Mouse (Mus musculus): ENCODE results near the gene Psd. TPM values are rescaled to one million over a fixed set of nuclear protein-coding genes. Genes with fewer than 3 reads are reported as not detected.

Psd gene
- total RNA-seq, 2 experiments from 2014 or later: 701 to 730 TPM

DNA sequence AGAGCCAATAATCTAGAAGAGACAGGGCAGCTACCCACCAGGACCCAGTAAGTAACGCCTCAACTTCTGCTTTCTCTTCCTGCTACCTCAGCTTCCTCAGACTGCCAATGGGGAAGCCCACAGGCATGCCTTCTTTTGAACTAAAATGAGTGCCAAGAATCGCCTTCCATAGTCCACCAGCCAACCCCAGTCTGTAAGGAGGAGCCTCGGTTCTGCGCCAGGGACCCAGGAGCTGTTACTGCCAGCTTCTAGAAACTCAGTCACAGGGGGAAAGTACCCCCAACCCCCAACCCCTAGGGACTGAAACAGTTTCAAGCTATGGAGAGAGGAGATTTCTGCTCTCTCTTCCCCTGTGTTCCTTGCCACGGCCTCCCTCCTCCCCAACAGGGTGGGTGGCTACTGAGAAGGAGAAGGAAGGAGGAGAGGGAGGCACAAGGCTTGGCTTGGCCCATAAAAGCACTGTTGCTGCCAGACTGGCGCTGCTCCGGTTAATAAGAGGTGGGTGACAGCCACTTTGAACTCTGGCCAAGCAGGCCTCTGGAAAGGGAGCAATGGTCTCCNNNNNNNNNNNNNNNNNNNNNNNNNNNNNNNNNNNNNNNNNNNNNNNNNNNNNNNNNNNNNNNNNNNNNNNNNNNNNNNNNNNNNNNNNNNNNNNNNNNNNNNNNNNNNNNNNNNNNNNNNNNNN is 12.5 kb upstream of the Psd start:
- peak in 1 of 2 experiments; percentile 73 for DNase-seq (ENCODE audit: low spot score in 2 of 2)

DNA sequence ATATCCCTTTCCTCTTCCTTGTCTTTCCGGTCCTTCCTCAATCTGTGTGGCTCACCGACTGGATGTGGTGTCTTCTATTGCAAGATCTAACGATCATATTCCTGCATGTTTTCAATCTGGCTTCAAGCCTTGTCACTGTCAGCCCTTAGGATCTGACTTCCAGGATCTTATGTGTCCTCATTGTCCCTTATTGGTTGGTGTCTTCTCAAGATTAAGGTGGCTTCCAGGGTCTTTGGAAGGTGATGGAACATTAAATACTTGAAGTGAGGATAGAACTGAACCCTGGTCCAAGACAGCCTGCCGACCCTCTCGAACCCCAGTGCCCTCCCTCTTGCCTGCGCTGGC is 12.0 kb upstream of the Psd start:
- DNase-seq (ENCODE audit: low spot score in 2 of 2): no peak

DNA sequence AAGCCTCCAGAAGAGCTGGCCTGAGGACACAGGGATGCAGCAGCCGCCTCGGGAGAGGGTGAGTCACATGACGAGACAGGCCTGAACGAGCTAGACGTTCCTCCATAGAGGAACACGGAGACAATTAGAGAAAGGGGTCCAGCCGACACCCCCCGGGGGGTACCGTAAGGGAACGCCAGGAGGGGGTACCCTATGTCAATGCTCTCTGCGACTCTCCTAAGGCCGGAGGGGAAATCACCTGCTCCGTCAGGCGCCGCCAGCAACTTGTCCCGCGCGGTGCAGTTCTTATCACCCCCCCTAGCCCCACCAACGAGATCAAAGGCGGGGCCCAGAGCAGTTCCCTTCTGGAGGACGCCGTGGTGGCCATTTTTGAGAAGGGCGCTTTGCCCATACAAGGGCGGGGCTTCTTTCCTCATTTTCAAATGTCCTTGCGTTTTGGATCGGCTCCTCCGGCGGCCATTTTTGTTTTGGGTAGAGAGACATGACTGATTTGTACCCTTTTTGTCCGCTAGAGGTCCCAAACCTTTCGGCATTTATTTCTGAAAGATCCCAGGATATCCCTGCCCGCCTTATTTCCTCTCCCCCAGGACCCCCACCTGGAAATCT is 11.5 kb upstream of the Psd start, which contains the start of gene Cuedc2:
Gene Cuedc2 (minus strand): TSS at position 372 of the 606 bp plus-strand sequence.
- DNase-seq (ENCODE audit: low spot score in 2 of 2): peak; percentile 99

DNA sequence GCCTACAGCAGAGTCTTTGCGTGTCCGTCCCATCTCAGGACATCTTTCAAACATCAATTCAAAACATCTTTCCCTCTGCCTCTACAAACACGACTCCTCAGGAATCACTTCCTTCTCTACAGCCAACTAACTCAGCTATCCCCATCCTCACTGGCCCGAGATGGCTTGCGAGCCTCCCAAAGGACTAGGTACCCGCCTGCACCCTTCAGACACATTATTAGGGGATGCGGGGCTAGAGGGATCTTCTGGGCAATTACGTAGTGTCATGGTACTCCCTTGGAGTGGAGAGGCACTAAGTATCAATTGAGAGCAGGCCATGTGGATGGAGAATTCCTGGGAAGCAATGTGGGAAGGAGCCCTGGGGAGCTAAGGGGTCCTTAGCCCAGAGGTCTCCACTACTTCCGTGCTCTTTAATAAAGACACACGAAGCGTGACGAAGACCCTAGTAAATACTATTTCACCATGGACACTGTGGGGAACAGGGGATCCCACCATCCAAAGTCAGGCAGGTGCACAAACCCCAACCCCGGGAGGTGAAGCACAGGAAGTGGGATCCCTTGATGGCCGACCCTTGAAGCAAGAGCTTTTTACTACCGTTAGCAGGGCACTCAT is 10.9 kb upstream of the Psd start:
- no peak for DNase-seq (ENCODE audit: low spot score in 2 of 2)

DNA sequence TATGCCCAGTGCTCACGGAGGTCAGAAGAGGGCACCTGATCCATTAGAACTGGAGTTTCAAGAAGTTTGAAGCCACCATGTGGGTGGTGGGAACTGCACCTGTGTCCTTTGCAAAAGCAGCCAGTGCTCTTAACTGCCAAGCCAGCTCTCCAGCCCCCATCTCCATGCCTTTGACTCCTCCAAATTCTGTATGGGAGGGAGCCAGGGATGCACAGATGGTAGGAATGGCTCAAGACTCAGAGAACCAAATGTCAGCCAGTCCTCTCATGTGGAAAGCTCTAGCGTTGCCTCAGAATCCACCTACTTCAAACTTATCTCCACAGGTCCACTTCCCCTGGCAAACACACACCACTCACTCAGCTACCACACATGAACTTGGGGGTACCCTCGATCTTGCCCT is 7.0 kb upstream of the Psd start:
- DNase-seq (ENCODE audit: low spot score in 2 of 2): no peak

DNA sequence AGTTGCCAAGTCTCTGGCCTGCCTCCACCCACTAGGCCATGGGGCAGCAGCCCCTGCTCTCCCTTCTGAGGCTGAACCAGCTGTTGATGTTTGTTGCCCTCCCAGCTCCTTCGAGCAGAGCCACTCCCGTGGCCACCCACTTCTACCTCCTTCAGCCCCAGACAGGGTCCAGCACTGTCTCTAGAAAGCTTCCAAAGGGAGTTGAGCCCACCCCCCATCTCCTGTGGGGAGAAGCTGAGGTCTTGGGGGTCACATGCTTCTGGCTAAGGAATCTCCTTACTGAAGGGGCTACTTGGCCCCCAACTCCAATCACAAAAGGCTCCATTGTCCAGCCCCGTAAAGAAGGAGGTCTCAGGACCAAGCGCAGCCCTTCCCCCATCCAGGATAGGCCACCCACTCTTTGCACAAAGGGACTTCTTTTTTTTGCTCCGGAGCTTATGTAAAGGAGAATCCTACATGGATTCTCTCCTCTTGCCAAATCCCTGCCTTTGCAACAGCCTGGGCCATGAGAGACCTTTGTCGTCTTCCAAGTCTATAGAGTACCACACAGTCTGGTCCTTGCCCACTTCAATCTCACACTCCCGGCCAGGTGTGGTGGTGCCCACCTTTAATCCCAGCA is 5.9 kb upstream of the Psd start:
- no peak for DNase-seq (ENCODE audit: low spot score in 2 of 2)

DNA sequence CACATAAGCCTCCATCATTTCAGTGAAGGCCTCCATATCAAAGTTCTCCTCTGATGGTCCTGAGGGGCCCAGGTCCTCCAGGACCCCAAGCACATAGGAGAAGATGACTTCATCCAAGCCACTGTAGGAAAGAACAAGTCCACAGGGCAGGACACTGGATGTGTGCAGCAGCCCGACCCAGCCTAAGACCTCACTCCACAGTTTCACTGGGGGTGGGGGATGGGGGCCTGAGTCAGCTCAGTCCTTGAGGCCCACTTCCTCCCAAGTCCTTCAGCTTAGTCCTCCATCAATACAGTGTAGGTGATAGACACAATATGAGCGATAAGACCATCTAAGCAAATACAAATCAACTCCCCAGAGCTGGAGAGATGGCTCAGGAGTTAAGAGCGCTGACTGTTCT is 5.0 kb upstream of the Psd start:
- no peak for DNase-seq (ENCODE audit: low spot score in 2 of 2)

DNA sequence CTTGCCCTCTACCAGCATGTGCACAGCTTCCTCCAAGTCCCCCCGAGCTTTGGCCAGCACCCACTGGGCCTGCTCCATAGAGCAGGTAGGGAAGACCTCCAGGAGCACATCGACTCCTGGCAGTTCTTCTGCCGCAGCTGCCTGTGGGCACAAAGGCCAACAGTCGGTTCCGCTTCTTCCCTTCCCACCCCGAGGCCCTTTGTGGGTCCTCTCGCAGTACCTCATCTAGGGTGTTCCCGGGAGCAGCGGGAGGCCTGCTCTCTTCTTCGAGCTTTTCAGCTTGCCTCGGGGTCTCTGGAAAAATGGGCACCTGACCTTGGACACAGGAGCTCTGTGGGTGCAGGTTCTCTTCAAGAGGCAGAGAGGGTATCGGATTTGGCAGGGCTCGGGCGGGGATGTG is 4.4 kb upstream of the Psd start:
- DNase-seq (ENCODE audit: low spot score in 2 of 2): no peak

DNA sequence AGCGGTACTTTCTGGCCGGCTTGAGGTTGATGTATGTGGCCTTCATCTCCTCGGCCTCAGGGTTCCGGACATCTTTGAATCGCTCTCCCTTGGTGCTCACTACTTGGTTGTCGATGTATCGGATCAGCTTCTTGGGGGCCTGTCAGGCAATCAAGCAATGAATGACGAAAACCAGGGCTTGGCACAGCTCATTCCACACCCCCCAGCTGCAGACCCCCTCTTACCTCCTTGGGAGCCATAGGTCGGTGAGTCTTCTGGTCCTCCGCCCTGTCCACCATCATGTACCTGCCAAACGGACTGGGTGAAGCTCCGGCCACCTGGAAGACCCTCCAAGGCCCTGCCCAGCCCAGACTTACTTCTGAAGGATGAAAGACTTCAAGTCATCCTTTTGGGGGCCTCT is 3.7 kb upstream of the Psd start:
- no peak for DNase-seq (ENCODE audit: low spot score in 2 of 2)

DNA sequence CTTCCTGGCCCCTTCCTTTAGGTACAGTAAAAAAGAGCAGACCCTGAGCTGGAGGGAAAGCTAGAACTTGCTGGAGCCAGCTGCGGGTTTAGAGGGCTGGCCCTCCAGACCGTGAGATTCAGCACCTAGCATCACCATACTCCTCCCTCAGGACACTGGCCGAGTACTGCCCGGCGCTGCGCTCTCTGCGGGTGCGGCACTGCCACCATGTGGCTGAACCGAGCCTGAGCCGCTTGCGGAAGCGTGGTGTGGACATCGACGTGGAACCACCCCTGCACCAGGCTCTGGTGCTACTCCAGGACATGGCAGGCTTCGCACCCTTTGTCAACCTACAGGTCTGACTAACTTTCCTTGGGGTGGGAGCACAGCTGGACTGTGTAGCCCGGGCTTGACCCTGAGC is 3.0 kb upstream of the Psd start:
- peak; percentile 76 to 78 for DNase-seq (ENCODE audit: low spot score in 2 of 2)

DNA sequence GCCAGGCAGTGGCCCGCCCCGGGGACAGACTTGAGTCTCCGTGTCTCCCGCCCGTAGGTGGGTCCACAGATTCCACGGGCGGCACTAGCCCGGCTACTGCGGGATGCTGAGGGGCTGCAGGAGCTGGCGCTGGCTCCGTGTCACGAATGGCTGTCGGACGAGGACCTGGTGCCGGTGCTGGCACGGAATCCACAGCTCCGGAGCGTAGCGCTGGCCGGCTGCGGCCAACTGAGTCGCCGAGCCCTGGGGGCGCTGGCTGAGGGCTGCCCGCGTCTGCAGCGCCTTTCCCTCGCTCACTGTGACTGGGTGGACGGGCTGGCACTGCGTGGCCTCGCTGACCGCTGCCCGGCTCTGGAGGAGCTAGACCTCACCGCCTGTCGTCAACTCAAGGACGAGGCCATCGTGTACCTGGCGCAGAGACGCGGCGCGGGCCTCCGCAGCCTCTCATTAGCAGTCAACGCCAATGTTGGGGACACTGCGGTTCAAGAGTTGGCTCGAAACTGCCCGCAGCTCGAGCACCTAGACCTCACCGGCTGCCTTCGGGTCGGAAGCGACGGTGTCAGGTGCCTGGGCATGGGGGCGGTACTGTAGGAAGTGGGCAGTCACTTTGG is 2.2 kb upstream of the Psd start:
- DNase-seq (ENCODE audit: low spot score in 2 of 2): no peak

DNA sequence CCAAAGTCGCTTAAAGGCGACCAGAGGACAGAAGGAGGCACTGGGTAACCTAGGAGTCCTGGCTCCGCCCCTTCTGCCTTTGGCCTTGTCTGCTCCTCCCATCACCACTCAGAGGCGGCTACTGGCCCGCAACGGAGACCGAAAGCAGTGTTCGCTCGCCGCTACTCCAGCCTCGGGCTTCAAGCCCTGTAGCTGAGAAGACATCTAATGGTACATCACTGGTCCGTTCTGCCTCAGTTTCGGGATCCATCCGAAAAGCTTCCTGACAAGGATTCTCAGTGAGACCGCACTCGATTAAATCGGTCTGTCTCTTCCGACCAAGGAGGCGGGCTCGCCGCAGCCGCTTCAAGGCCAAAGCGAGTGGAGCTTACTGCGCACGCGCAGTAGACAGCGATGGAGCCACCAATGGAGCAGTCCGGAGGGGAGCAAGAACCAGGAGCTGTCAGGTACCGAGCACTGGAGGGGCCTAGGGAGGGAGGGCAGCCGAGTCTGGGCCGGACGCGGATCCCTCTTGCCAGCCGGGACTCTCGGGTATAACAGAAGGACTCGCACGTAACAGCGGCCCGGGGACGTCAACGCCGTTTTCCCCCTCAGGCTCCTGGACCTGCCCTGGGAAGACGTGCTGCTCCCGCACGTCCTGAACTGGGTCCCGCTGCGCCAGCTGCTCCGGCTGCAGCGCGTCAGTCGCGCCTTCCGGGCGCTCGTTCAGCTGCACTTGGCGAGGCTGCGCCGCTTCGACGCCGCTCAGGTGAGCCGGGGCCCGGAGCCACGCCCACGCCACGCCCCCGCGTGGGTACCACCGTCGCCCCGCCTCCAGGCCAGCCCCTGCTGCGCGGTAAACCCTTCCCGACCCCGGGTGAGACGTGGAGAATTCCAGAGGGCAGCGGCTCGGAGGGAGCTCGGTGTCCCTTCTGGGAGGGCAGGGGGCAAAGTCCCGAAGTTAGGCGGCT is 1.4 kb upstream of the Psd start, which contains the start of gene Fbxl15:
Gene Fbxl15 (plus strand): TSS at position 104 of the 950 bp plus-strand sequence.
- peak; percentile 97 to 99 for DNase-seq (ENCODE audit: low spot score in 2 of 2)

DNA sequence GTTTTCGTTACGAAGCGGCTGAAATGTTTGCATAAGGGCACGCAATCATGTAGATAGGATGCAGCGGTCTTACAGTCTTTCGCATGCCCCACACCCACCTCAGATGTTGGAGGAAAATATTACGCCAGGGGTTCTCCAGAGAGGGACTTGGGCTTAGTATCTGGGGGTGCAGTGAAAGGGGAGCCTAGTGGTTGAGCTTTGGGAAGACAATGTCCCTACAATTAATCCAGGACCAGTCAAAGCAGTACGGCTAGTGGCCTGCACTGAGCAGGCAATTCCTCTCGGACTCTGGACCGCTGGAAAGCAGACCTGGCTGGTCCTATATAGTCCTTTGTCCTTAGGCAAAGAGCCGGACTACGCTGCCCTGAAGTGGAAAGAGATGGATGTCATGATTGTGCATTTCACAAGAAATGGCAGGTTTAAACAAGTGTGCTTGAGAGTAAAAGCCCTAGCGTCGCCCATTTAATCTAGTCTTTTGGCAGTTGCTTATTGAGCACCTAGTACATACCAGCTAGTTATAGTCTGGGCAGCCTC is 642 bp upstream of the Psd start:
- no peak for DNase-seq (ENCODE audit: low spot score in 2 of 2)

DNA sequence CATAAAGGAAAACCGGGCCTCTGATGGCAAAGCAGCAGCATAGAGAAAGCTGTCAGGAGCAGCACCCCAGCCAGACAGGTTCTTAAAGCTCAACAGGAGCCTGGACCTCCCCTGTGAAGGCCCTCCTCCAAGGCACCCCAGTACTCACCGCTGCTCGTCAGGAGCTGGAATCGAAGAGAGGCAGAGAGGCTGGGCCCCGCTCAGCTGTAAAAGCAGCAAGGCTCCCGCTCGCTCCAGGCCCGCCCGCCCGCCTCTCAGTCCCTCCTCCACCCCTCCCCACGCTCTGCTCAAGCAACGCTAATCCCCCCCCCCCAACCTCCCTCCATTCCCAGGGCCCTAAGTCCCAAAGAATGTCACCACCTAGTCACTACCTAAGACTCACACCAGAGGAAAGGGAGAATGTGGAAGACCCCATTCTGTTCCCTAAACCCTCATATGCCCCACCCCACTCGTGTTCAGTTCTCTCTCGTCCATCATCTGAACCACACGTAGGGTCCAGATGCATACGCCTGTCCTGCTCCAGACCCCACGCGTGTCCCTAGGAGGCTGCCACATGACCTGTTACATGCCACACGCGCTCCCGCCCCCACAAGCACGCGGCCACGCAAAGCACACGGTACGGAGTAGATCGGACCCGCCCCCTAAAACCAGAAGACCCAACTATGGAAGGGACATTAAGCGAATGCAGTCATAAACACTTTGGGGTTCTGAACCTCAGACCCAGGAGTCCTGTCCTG is 769 bp downstream of the Psd start:
- DNase-seq (ENCODE audit: low spot score in 2 of 2): no peak

DNA sequence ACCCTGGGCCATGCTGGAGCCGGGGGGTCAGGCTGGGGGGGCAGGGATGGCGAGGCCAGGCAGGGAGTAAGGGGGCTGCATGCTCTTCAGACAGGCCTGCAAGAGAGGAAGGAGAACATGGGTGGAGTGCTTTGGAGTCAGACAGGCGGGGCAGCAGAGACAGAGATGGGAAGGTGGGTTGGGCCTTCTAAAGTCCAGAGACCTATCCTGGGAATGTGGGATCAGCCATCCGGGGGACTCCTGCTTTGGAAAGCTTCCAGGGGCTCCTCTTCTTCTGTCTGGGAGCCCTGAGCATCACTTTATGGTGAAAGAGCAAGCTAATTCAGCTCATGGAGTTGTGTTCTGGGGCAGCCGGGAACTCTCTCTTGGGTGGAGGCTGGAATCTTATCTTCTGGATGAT is 2.0 kb downstream of the Psd start:
- DNase-seq (ENCODE audit: low spot score in 2 of 2): no peak

DNA sequence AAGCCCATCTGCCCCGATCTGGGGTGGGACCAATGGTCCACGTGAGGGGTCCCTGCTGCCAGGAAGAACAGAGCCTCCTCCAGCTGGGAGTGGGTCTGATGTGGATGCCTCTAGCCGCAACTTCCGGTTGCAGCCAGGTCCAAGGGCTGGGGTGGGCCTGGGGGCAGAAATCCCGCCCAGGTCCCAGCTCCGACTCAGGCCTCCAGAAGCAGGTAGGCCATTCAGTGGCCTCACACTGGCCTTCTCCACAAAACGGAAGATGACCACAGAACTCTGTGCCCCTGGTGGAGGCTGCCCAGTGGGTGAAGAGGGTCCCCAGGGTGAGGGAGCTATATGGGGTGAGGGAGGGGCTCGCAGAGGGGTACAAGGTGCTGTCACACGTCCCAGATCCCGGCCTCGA is 2.6 kb downstream of the Psd start:
- no peak for DNase-seq (ENCODE audit: low spot score in 2 of 2)

DNA sequence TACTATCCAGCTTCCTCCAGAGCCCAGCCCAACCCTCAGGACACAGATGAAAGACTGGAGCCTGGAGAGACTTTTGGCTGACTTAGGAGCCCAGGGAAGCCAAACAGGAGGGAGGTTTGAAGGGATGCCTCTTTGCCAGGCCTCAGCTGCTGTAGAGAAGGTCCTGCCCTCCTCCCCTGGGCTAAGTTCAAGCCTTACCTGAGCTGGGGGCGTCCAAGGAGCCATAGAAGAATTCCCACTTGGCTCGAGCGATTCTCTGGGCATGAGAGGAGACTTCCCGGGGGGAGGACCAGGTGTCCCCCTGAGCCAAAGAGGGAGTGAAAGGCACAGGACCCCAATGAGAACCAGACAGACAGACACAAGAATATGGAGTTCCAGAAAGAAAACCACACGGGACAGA is 3.2 kb downstream of the Psd start:
- no peak for DNase-seq (ENCODE audit: low spot score in 2 of 2)

DNA sequence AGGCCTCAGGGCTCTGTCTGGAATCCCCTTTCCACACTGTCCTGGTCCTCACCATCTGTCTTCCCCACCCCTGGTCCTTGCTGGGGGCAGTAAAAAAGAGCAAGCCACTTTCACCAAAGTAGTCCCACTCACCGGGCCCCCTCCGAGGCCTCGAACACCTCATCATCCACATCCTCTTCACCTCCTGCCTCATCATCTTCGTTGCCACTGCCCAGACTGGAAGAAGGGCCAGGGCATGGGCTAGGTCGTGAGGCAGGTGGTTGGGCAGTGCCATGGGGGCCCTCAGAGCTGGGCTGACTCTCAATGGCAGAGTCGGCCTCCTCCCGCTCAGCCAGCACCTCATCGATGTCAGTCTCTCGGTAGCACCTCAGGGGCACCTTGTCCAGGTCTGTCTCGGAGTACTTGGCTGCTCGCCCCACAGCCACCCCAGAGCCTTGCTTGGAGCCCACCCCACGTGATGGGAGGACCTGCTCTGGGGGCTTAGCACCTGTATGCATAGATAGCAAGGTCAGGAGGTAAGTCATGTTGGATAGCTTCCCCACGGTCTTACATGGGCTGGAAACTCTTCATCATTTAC is 3.9 kb downstream of the Psd start:
- no peak for DNase-seq (ENCODE audit: low spot score in 2 of 2)
